Mouse (Mus musculus): ENCODE results near the gene Kifap3. TPM values are rescaled to one million over a fixed set of nuclear protein-coding genes. Genes with fewer than 3 reads are reported as not detected.
"Not testable (repeated sequence)": the region's sequence is repeated elsewhere in the genome, so short reads cannot be mapped to it uniquely, and the experiment has no call there.

The Kifap3 gene
- polyA plus RNA-seq, 1 experiment, result 0.06 TPM

DNA sequence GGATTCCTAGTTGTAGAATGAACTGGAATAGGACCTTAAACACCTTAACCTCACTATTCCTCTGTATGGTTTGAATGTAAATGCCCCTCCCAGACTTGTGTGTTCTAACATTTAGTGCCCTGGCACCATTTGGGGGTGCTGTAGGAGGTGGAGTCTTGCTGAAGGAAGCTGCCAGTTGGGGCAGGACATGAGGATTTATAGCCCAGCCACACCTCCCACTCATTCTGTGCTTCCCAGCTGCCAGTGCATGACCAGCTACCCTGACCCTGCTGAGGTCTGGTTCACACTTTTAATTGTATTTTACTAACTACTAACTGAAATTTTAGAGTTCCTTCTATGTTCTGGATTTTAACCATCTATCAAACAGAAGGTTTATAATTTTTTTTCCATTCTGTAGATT, 50.1 kb downstream of the Kifap3 start:
- Histone ChIP-seq H3K4me1 (ENCODE audit: control insufficient read depth) (no peaks in the 10 kb centered on the region; the same call in 1 of the 2 replicates), H3K36me3 (ENCODE audit: control insufficient read depth) (no peaks in the 10 kb centered on the region), H3K27me3 (ENCODE audit: control insufficient read depth) (no peaks in the 10 kb centered on the region), H3K9me3 (ENCODE audit: control insufficient read depth, low read length) (no peaks in the 10 kb centered on the region), H3K4me3 (replicated peaks) (no peak overlapping the region)
- TF ChIP-seq TAL1 (IDR thresholded peaks at IDR 0.05; ENCODE audit: low read length) (no peak), GATA1 (IDR thresholded peaks at IDR 0.05; ENCODE audit: low read length) (no peak)

- Histone ChIP-seq H3K4me1 (ENCODE audit: control insufficient read depth) (peaks cover 7% of the 10 kb centered on the region), H3K9me3 (ENCODE audit: control insufficient read depth, low read length) (no peaks in the 10 kb centered on the region), H3K4me3 (replicated peaks) (no peak overlapping the region), H3K27me3 (ENCODE audit: control insufficient read depth) (no peaks in the 10 kb centered on the region), H3K36me3 (ENCODE audit: control insufficient read depth) (no peaks in the 10 kb centered on the region)
- TF ChIP-seq GATA1 (IDR thresholded peaks at IDR 0.05; ENCODE audit: low read length) (no peak), TAL1 (IDR thresholded peaks at IDR 0.05; ENCODE audit: low read length) (no peak)
Measured at GRCm38 (mm10) chr1:163834066-163834465, 54.7 kb downstream of the Kifap3 start.

GRCm38 (mm10) chr1:163835062-163835461, 55.7 kb downstream of the Kifap3 start:
- Histone ChIP-seq H3K27me3 (ENCODE audit: control insufficient read depth) (no peaks in the 10 kb centered on the region), H3K4me1 (ENCODE audit: control insufficient read depth) (peaks cover 7% of the 10 kb centered on the region), H3K9me3 (ENCODE audit: control insufficient read depth, low read length) (no peaks in the 10 kb centered on the region), H3K36me3 (ENCODE audit: control insufficient read depth) (no peaks in the 10 kb centered on the region), H3K4me3 (replicated peaks) (no peak overlapping the region)
- TF ChIP-seq TAL1 (IDR thresholded peaks at IDR 0.05; ENCODE audit: low read length), result no peak
- TF ChIP-seq GATA1 (IDR thresholded peaks at IDR 0.05; ENCODE audit: low read length), result no peak

- not testable (repeated sequence) for H3K4me3 ChIP-seq (replicated peaks); H3K9me3 ChIP-seq (ENCODE audit: control insufficient read depth, low read length); H3K4me1 ChIP-seq (ENCODE audit: control insufficient read depth); H3K27me3 ChIP-seq (ENCODE audit: control insufficient read depth); H3K36me3 ChIP-seq (ENCODE audit: control insufficient read depth)
Measured at GRCm38 (mm10) chr1:163838482-163838881, 59.1 kb downstream of the Kifap3 start.

- peaks cover under 1% of the 10 kb centered on the region; the same call in 1 of the 2 replicates for H3K4me1 ChIP-seq (ENCODE audit: control insufficient read depth)
- TF ChIP-seq TAL1 (IDR thresholded peaks at IDR 0.05; ENCODE audit: low read length), result no peak
- TF ChIP-seq GATA1 (IDR thresholded peaks at IDR 0.05; ENCODE audit: low read length), result no peak
- H3K27me3 ChIP-seq (ENCODE audit: control insufficient read depth), result no peaks in the 10 kb centered on the region
- H3K9me3 ChIP-seq (ENCODE audit: control insufficient read depth, low read length), result no peaks in the 10 kb centered on the region
- no peaks in the 10 kb centered on the region for H3K36me3 ChIP-seq (ENCODE audit: control insufficient read depth)
- no peak overlapping the region for H3K4me3 ChIP-seq (replicated peaks)
Measured at GRCm38 (mm10) chr1:163840555-163840954, 61.2 kb downstream of the Kifap3 start.

DNA sequence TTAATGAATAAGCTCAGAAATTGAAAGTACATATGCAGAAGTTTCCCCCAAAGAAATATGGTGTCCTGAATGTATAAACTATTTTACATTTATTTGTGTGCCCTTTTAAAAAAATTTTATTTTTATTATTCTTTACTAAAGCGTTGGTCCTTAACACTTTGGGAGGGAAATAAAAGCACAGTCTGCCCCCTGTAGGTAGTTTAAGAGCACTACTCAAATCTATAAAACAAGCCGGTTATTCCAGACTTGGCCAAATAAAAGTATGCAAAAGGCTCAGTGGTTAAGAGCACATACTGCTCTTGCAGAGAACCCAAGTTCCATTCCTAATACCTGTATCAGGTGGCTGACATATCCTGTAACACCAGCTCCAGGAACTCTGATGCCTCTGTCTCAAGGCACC, 62.9 kb downstream of the Kifap3 start:
- H3K36me3 ChIP-seq (ENCODE audit: control insufficient read depth), result no peaks in the 10 kb centered on the region
- H3K27me3 ChIP-seq (ENCODE audit: control insufficient read depth), result no peaks in the 10 kb centered on the region
- no peaks in the 10 kb centered on the region for H3K9me3 ChIP-seq (ENCODE audit: control insufficient read depth, low read length)
- no peaks in the 10 kb centered on the region for H3K4me1 ChIP-seq (ENCODE audit: control insufficient read depth)
- H3K4me3 ChIP-seq (replicated peaks), result no peak overlapping the region
- TF ChIP-seq GATA1 (IDR thresholded peaks at IDR 0.05; ENCODE audit: low read length) (no peak), TAL1 (IDR thresholded peaks at IDR 0.05; ENCODE audit: low read length) (no peak)

DNA sequence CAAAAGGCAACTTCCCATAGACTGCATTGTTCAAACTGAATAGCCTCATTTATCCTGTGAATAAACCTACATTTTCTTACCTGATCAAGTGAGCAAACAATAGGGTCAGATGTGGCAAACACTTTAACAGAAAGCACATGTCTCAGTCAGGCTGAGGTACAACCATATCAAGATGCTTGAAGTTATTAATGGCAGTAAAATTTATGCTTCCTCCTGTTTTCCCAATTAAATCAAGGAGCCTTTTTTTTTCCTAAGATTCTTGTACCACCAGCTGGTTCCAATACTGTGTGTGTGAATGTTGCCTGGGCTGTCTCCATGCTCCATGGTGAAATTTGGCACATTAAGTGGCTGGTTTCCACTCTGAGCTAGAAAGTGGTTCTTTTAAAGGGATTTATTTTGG, 64.5 kb downstream of the Kifap3 start:
- Histone ChIP-seq H3K4me3 (replicated peaks) (no peak overlapping the region), H3K9me3 (ENCODE audit: control insufficient read depth, low read length) (no peaks in the 10 kb centered on the region), H3K36me3 (ENCODE audit: control insufficient read depth) (no peaks in the 10 kb centered on the region), H3K4me1 (ENCODE audit: control insufficient read depth) (no peaks in the 10 kb centered on the region), H3K27me3 (ENCODE audit: control insufficient read depth) (no peaks in the 10 kb centered on the region)
- TF ChIP-seq TAL1 (IDR thresholded peaks at IDR 0.05; ENCODE audit: low read length) (no peak), GATA1 (IDR thresholded peaks at IDR 0.05; ENCODE audit: low read length) (no peak)

DNA sequence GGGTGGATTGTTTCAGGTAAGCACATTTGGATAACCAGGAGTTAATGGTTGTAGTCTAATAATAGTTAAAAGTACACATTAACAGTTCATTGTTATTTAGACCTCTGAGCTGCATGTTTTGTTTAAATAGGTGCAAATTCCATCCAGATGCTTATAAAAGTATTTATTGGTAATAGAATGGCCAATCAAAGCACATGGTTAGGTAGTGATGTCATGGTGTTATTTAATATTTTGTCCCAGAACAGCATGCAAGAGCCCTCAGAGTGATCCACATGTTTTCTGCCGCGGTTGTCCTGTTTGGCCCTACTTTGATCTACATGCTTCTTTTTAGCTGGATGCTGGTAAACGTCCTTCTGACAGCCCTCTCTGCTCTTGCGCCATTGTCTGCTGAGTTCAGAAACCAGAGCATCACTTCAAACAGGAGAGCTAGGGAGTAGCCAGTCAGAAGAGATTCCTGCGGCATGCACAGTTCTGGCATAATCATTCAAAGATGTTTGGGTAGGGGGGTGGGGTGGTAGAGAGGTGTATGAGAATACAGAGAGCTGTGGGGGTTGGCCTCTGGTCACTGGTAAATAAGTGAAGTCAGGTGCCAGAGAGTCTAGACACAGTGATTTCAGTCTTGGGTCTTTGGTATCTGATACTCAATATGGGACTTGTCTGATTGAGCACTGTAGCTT, 73.6 kb downstream of the Kifap3 start:
- Histone ChIP-seq H3K4me1 (ENCODE audit: control insufficient read depth) (no peaks in the 10 kb centered on the region), H3K4me3 (replicated peaks) (no peak overlapping the region), H3K9me3 (ENCODE audit: control insufficient read depth, low read length) (no peaks in the 10 kb centered on the region), H3K36me3 (ENCODE audit: control insufficient read depth) (no peaks in the 10 kb centered on the region), H3K27me3 (ENCODE audit: control insufficient read depth) (no peaks in the 10 kb centered on the region)
- TF ChIP-seq GATA1 (IDR thresholded peaks at IDR 0.05; ENCODE audit: low read length) (no peak), TAL1 (IDR thresholded peaks at IDR 0.05; ENCODE audit: low read length) (no peak)

DNA sequence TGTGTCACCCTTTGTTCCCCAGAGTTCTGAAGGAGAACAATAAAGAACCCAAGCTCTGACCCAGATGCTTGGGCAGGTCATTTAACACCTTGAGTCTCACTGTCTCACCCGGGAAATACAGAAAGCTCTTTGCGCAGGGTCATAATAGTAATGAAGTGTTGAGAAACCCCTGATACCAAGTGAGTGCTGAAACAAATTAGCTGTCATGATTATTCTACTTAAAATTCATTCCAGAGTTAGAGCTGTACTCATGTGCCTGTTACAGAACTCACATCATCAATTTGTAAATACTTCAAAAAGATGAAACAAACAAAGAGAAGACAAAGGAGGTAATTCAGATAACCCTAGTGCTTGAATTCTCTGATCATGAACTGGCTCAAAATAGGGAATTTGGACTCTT, 79.0 kb downstream of the Kifap3 start:
- H3K4me1 ChIP-seq (ENCODE audit: control insufficient read depth), result no peaks in the 10 kb centered on the region
- no peaks in the 10 kb centered on the region for H3K9me3 ChIP-seq (ENCODE audit: control insufficient read depth, low read length)
- H3K36me3 ChIP-seq (ENCODE audit: control insufficient read depth), result no peaks in the 10 kb centered on the region
- TF ChIP-seq TAL1 (IDR thresholded peaks at IDR 0.05; ENCODE audit: low read length) (no peak), GATA1 (IDR thresholded peaks at IDR 0.05; ENCODE audit: low read length) (no peak)
- H3K4me3 ChIP-seq (replicated peaks), result no peak overlapping the region
- H3K27me3 ChIP-seq (ENCODE audit: control insufficient read depth), result no peaks in the 10 kb centered on the region

GRCm38 (mm10) chr1:163861538-163861937, 82.2 kb downstream of the Kifap3 start:
- Histone ChIP-seq H3K4me3 (replicated peaks) (no peak overlapping the region), H3K9me3 (ENCODE audit: control insufficient read depth, low read length) (no peaks in the 10 kb centered on the region), H3K4me1 (ENCODE audit: control insufficient read depth) (no peaks in the 10 kb centered on the region), H3K36me3 (ENCODE audit: control insufficient read depth) (no peaks in the 10 kb centered on the region), H3K27me3 (ENCODE audit: control insufficient read depth) (no peaks in the 10 kb centered on the region)
- TF ChIP-seq TAL1 (IDR thresholded peaks at IDR 0.05; ENCODE audit: low read length), result no peak
- TF ChIP-seq GATA1 (IDR thresholded peaks at IDR 0.05; ENCODE audit: low read length), result no peak

All from erythroblast, embryonic 14.5 days (primary cell).